Comparison of ENCODE assay signal across 17 mouse cellular contexts in the genomic region with DNA sequence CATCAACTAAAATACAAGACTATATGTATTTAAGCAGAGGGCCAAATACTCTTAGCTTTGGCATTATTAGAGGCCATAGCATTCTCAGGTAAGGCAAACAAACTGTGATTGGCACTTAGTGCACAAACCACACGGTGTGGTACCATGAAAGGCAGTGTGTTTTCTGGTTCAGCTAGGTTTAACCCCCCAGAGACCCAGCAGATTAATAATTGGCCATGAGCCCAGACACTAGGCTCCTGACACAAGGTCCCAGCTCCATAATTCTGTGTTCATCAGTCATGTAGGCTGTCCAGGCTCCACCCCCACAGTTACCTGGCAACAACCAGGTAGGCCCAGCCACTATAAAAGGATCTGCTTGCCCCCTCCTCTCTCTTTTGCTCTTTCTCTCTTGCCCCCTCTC.
A peak's percentile ranks its signal among the peaks of the same experiment; 100 is the strongest.
DNase-seq lines count a peak whose midpoint lies in the region; ATAC-seq and TF ChIP-seq lines count a peak whose summit lies in the region.
"Had no signal": no experiment of that assay in that cellular context is flagged by ENCODE, and none has a peak within 500 bp of the region (broad histone marks: within the 10 kb centered on the region; RNA-seq: fewer than 3 reads in every experiment).

No protein-coding gene starts in this region.

- no peaks in the 10 kb centered on the region for H3K9me3 ChIP-seq in forebrain, embryonic 10.5 days
- no peaks in the 10 kb centered on the region for H3K9me3 ChIP-seq in forebrain, embryonic 12.5 days
- no peaks in the 10 kb centered on the region for H3K9me3 ChIP-seq in midbrain, embryonic 10.5 days (replicated peaks)
- no peaks in the 10 kb centered on the region for H3K9me3 ChIP-seq in midbrain, postnatal 0 days (ENCODE audit: low read length)
- H3K9me3 ChIP-seq: embryonic facial prominence, embryonic 13.5 days; forebrain, embryonic 13.5 days; forebrain, embryonic 15.5 days had no signal

- TF ChIP-seq POLR2A in brain, embryonic 14.5 days (IDR thresholded peaks at IDR 0.05; ENCODE audit: borderline replicate concordance, extremely low read depth, insufficient read depth, insufficient read length, poor library complexity, severe bottlenecking): no peak

- no peak for TF ChIP-seq CTCF in midbrain, postnatal 0 days (IDR thresholded peaks at IDR 0.05)
- no peak for TF ChIP-seq CTCF in brain, embryonic 14.5 days (IDR thresholded peaks at IDR 0.05; ENCODE audit: borderline replicate concordance, extremely low read depth, insufficient read depth, insufficient read length)

- H3K4me3 ChIP-seq in forebrain, embryonic 10.5 days: no peak overlapping the region
- H3K4me3 ChIP-seq in forebrain, embryonic 12.5 days (replicated peaks): no peak overlapping the region
- no peak overlapping the region for H3K4me3 ChIP-seq in midbrain, embryonic 10.5 days
- no peak overlapping the region for H3K4me3 ChIP-seq in midbrain, postnatal 0 days (ENCODE audit: low read depth, low read length)
- H3K4me3 ChIP-seq: embryonic facial prominence, embryonic 13.5 days; forebrain, embryonic 13.5 days; forebrain, embryonic 15.5 days had no signal

- 77% methylated on average over 1 of the region's 1 CpGs for WGBS in forebrain, embryonic 10.5 days
- 56% methylated on average over 1 of the region's 1 CpGs for WGBS in forebrain, embryonic 12.5 days
- WGBS in midbrain, embryonic 10.5 days: 92% methylated on average over 1 of the region's 1 CpGs
- 30% methylated on average over 1 of the region's 1 CpGs for WGBS in midbrain, postnatal 0 days

- no peaks in the 10 kb centered on the region for H3K36me3 ChIP-seq in forebrain, embryonic 10.5 days (replicated peaks)
- no peaks in the 10 kb centered on the region for H3K36me3 ChIP-seq in forebrain, embryonic 12.5 days (replicated peaks)
- H3K36me3 ChIP-seq in midbrain, embryonic 10.5 days: no peaks in the 10 kb centered on the region
- no peaks in the 10 kb centered on the region for H3K36me3 ChIP-seq in midbrain, postnatal 0 days (ENCODE audit: insufficient read depth, low read length)
- H3K36me3 ChIP-seq: embryonic facial prominence, embryonic 13.5 days; forebrain, embryonic 15.5 days had no signal

- no peak overlapping the region for H3K4me2 ChIP-seq in forebrain, embryonic 12.5 days
- H3K4me2 ChIP-seq in midbrain, postnatal 0 days (ENCODE audit: low read depth, low read length, poor library complexity, severe bottlenecking): no peak overlapping the region
- H3K4me2 ChIP-seq: embryonic facial prominence, embryonic 13.5 days; forebrain, embryonic 13.5 days; forebrain, embryonic 15.5 days had no signal

- H3K9ac ChIP-seq in forebrain, embryonic 12.5 days: no peak overlapping the region
- no peak overlapping the region for H3K9ac ChIP-seq in midbrain, postnatal 0 days (replicated peaks; ENCODE audit: low read length, poor library complexity, severe bottlenecking)
- H3K9ac ChIP-seq: embryonic facial prominence, embryonic 13.5 days; forebrain, embryonic 13.5 days; forebrain, embryonic 15.5 days; forebrain, postnatal 0 days had no signal

- no peak for DNase-seq in forebrain, embryonic 10.5 days (ENCODE audit: extremely low spot score, low spot score)
- DNase-seq in midbrain, embryonic 10.5 days (ENCODE audit: low spot score): no peak
- DNase-seq in midbrain, postnatal 0 days (ENCODE audit: low spot score): no peak
- peak; percentile 43 for DNase-seq in brain, embryonic 14.5 days (ENCODE audit: low read depth)
- no peak for DNase-seq in kidney, postnatal 14 days
- DNase-seq: adrenal gland, adult 2 months; adrenal gland, postnatal 10 days; adrenal gland, postnatal 25 days; cerebellum, adult 11-12 months; cerebellum, adult 2 months; cerebellum, adult 9-10 months; cerebellum, postnatal 25 days; forebrain, postnatal 0 days had no signal

- H3K27ac ChIP-seq in forebrain, embryonic 10.5 days: 0 out of 2 replicates have a peak overlapping the region, but pooled peaks have one; percentile 8
- H3K27ac ChIP-seq in forebrain, embryonic 12.5 days: no peak overlapping the region
- peak overlapping the region; percentile 72; the same call in 1 of the 2 replicates for H3K27ac ChIP-seq in midbrain, embryonic 10.5 days (replicated peaks)
- H3K27ac ChIP-seq in midbrain, postnatal 0 days (ENCODE audit: low read depth, low read length): no peak overlapping the region
- H3K27ac ChIP-seq: embryonic facial prominence, embryonic 13.5 days; forebrain, embryonic 15.5 days had no signal

- peaks cover 74% of the 10 kb centered on the region for H3K4me1 ChIP-seq in forebrain, embryonic 10.5 days
- H3K4me1 ChIP-seq in forebrain, embryonic 12.5 days: peaks cover 64% of the 10 kb centered on the region
- H3K4me1 ChIP-seq in midbrain, embryonic 10.5 days: peaks cover 71% of the 10 kb centered on the region
- H3K4me1 ChIP-seq in midbrain, postnatal 0 days (ENCODE audit: insufficient read depth, low read length): peaks cover 11% of the 10 kb centered on the region; the same call in 1 of the 2 replicates

- ATAC-seq in forebrain, embryonic 12.5 days (ENCODE audit: low FRiP score): no peak
- no peak for ATAC-seq in midbrain, postnatal 0 days (ENCODE audit: low FRiP score)
- ATAC-seq: forebrain, embryonic 13.5 days; forebrain, embryonic 15.5 days; forebrain, postnatal 0 days had no signal

- H3K27me3 ChIP-seq in forebrain, embryonic 10.5 days (ENCODE audit: poor library complexity, severe bottlenecking): peaks cover 14% of the 10 kb centered on the region
- no peaks in the 10 kb centered on the region for H3K27me3 ChIP-seq in forebrain, embryonic 12.5 days
- peaks cover 5% of the 10 kb centered on the region; the same call in 1 of the 2 replicates for H3K27me3 ChIP-seq in midbrain, embryonic 10.5 days (ENCODE audit: low read depth, poor library complexity, severe bottlenecking)
- H3K27me3 ChIP-seq in midbrain, postnatal 0 days (ENCODE audit: insufficient read depth, low read length): no peaks in the 10 kb centered on the region
- H3K27me3 ChIP-seq: embryonic facial prominence, embryonic 13.5 days; forebrain, embryonic 13.5 days; forebrain, embryonic 15.5 days had no signal

Comparison
In these comparisons a context has a peak if more than half of its experiments do, and no peak if none do; other contexts are left out.
1. H3K27ac ChIP-seq: peak in forebrain, embryonic 10.5 days (single experiment) and midbrain, embryonic 10.5 days (single experiment); none in forebrain, embryonic 12.5 days (single experiment) and midbrain, postnatal 0 days (single experiment).